Mouse (Mus musculus) intestine, embryonic 16.5 days (tissue): ENCODE measurements around the gene Anapc2. TPM values are rescaled to one million over a fixed set of nuclear protein-coding genes. Genes with fewer than 3 reads are reported as not detected.

ENCODE experiments used
- ATAC-seq: fragments of 200-750 bp; cut with Nextera tagmentation; 2 replicates; pipeline ENCODE4 v1.8.0; 2017; ENCODE audit warnings: moderate TSS enrichment, moderate library complexity
- H3K27ac ChIP-seq: fragments of 300-500 bp; sonication (generic); 2 replicates; pipeline ENCODE4 v1.5.1; 2014; ENCODE audit warnings: mild to moderate bottlenecking, low read length
- H3K27me3 ChIP-seq: fragments of 300-500 bp; sonication (generic); replicated peaks from 2 replicates; pipeline ENCODE4 v1.6.1; 2014; ENCODE audit warnings: low read length, control low read depth, mixed read lengths; ENCODE audit not compliant: control insufficient read depth, insufficient read depth
- H3K36me3 ChIP-seq: fragments of 300-500 bp; sonication (generic); 2 replicates; pipeline ENCODE4 v1.6.1; 2014; ENCODE audit warnings: low read length, control low read depth; ENCODE audit not compliant: control insufficient read depth, insufficient read depth
- H3K4me1 ChIP-seq: fragments of 300-500 bp; sonication (generic); 2 replicates; pipeline ENCODE4 v1.6.1; 2014; ENCODE audit warnings: low read length, control low read depth, mixed read lengths; ENCODE audit not compliant: control insufficient read depth, insufficient read depth
- H3K4me2 ChIP-seq: fragments of 300-500 bp; sonication (generic); 2 replicates; pipeline ENCODE4 v1.6.1; 2014; ENCODE audit warnings: low read depth, low read length, control low read depth
- H3K4me3 ChIP-seq: fragments of 300-500 bp; sonication (generic); 2 replicates; pipeline ENCODE4 v1.5.1; 2014; ENCODE audit warnings: mild to moderate bottlenecking, low read length
- H3K9ac ChIP-seq: fragments of 300-500 bp; sonication (generic); 2 replicates; pipeline ENCODE4 v1.6.1; 2014; ENCODE audit warnings: low read depth, low read length
- H3K9me3 ChIP-seq: fragments of 300-500 bp; sonication (generic); 2 replicates; pipeline ENCODE4 v1.6.1; 2016; ENCODE audit warnings: low read length, control low read depth; ENCODE audit not compliant: control insufficient read depth
- WGBS: fragments of 180-500 bp; shearing (Covaris S2); extraction: QIAGEN DNeasy Blood & Tissue Kit; methylation state at CpG from one replicate; pipeline ENCODE4 v1.1.7; 2014; 5-methylcytosine and 5-hydroxymethylcytosine counted together
- polyA plus RNA-seq: library from polyadenylated mRNA; unstranded; fragments of >200 nt; fragmentation: Nextera tagmentation; extraction: Ambion mirVana; gene quantifications from 2 replicates; pipeline ENCODE4 v1.2.1, GENCODE M21; 2015

Gene Anapc2
- polyA plus RNA-seq, 1 experiment from 2014 or later = 97.3 TPM

- ATAC-seq = no peak
- Histone ChIP-seq H3K9me3 (no peaks in the 10 kb centered on the region), H3K27ac (peak overlapping the region; percentile 96), H3K4me3 (peak overlapping the region; percentile 93), H3K4me2 (peak overlapping the region; percentile 96), H3K9ac (peak overlapping the region; percentile 87), H3K36me3 (no peaks in the 10 kb centered on the region), H3K4me1 (peaks cover 41% of the 10 kb centered on the region), H3K27me3 (peaks cover 5% of the 10 kb centered on the region; the same call in 1 of the 2 replicates)
- 23% methylated on average over 12 of the region's 12 CpGs for whole genome bisulfite sequencing
These were observed 8.5 kb upstream of the Anapc2 start for GRCm38 (mm10) chr2:25263623-25264285.

- Histone ChIP-seq H3K4me3 (peak overlapping the region; percentile 93), H3K9ac (peak overlapping the region; percentile 87), H3K4me1 (peaks cover 41% of the 10 kb centered on the region), H3K27ac (peak overlapping the region; percentile 96), H3K27me3 (peaks cover 5% of the 10 kb centered on the region; the same call in 1 of the 2 replicates), H3K36me3 (peaks cover 1% of the 10 kb centered on the region), H3K4me2 (peak overlapping the region; percentile 96), H3K9me3 (no peaks in the 10 kb centered on the region)
- ATAC-seq = no peak
- 76% methylated on average over 5 of the region's 5 CpGs for WGBS
These were observed 8.0 kb upstream of the Anapc2 start for GRCm38 (mm10) chr2:25264286-25264660.

DNA sequence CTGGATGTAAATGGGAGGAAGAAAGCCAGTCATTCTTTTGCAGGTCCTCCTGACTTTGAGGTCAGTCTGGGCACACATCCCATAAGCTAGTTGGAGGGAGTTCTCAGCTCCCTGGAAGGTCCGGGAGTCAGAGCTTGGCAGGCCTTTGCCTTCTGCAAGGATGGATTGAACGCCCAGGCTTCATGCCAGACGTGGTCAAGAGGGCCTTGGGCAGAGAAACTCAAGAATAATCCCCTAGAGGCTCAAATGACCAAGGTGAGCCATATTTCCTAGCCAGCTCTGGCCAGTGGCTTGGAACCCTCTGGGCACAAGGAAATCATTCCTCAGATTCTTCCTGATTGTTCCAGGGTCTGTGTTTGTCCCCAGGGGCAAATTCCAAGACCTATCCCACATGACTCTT lies 7.4 kb upstream of the Anapc2 start:
- peaks cover 6% of the 10 kb centered on the region for H3K36me3 ChIP-seq
- peak overlapping the region; percentile 96 for H3K27ac ChIP-seq
- peaks cover 5% of the 10 kb centered on the region; the same call in 1 of the 2 replicates for H3K27me3 ChIP-seq
- peak overlapping the region; percentile 96 for H3K4me2 ChIP-seq
- WGBS = 77% methylated on average over 3 of the region's 3 CpGs
- H3K4me3 ChIP-seq = peak overlapping the region; percentile 93
- peak overlapping the region; percentile 87 for H3K9ac ChIP-seq
- H3K4me1 ChIP-seq = peaks cover 41% of the 10 kb centered on the region
- no peak for ATAC-seq
- H3K9me3 ChIP-seq = no peaks in the 10 kb centered on the region

GRCm38 (mm10) chr2:25265897-25266656 lies 6.2 kb upstream of the Anapc2 start:
- Histone ChIP-seq H3K27ac (peak overlapping the region; percentile 96), H3K36me3 (peaks cover 11% of the 10 kb centered on the region), H3K4me2 (peak overlapping the region; percentile 96), H3K4me3 (peak overlapping the region; percentile 93), H3K9ac (peak overlapping the region; percentile 87), H3K27me3 (peaks cover 5% of the 10 kb centered on the region; the same call in 1 of the 2 replicates), H3K9me3 (no peaks in the 10 kb centered on the region), H3K4me1 (peaks cover 46% of the 10 kb centered on the region)
- WGBS = 47% methylated on average over 6 of the region's 6 CpGs
- peak; percentile 29 for ATAC-seq

- H3K36me3 ChIP-seq = peaks cover 11% of the 10 kb centered on the region
- peak overlapping the region; percentile 96 for H3K4me2 ChIP-seq
- 0 out of 2 replicates have a peak, but pooled peaks have one; percentile 2 for ATAC-seq
- H3K27me3 ChIP-seq = peaks cover 5% of the 10 kb centered on the region; the same call in 1 of the 2 replicates
- 28% methylated on average over 2 of the region's 2 CpGs for WGBS
- no peaks in the 10 kb centered on the region for H3K9me3 ChIP-seq
- peak overlapping the region; percentile 96 for H3K27ac ChIP-seq
- H3K9ac ChIP-seq = peak overlapping the region; percentile 87
- H3K4me1 ChIP-seq = peaks cover 51% of the 10 kb centered on the region
- peak overlapping the region; percentile 93 for H3K4me3 ChIP-seq
These were observed 5.6 kb upstream of the Anapc2 start for GRCm38 (mm10) chr2:25266720-25267119.

- Histone ChIP-seq H3K4me2 (peak overlapping the region; percentile 96), H3K4me1 (peaks cover 51% of the 10 kb centered on the region), H3K27me3 (peaks cover 5% of the 10 kb centered on the region; the same call in 1 of the 2 replicates), H3K9ac (peak overlapping the region; percentile 87), H3K9me3 (no peaks in the 10 kb centered on the region), H3K27ac (peak overlapping the region; percentile 96), H3K36me3 (peaks cover 11% of the 10 kb centered on the region), H3K4me3 (peak overlapping the region; percentile 93)
- no peak; the same call in 1 of the 2 replicates for ATAC-seq
These were observed 5.0 kb upstream of the Anapc2 start for GRCm38 (mm10) chr2:25267241-25267640.

GRCm38 (mm10) chr2:25267746-25268309 lies 4.5 kb upstream of the Anapc2 start:
- Histone ChIP-seq H3K4me1 (peaks cover 52% of the 10 kb centered on the region), H3K36me3 (peaks cover 11% of the 10 kb centered on the region), H3K4me2 (peak overlapping the region; percentile 96; the same call in 1 of the 2 replicates), H3K4me3 (peak overlapping the region; percentile 93; the same call in 1 of the 2 replicates), H3K27ac (peak overlapping the region; percentile 96), H3K9ac (peak overlapping the region; percentile 87; the same call in 1 of the 2 replicates), H3K27me3 (peaks cover 5% of the 10 kb centered on the region; the same call in 1 of the 2 replicates), H3K9me3 (no peaks in the 10 kb centered on the region)
- no peak for ATAC-seq
- 78% methylated on average over 4 of the region's 4 CpGs for WGBS

- Histone ChIP-seq H3K4me1 (peaks cover 26% of the 10 kb centered on the region), H3K27ac (peak overlapping the region; percentile 41), H3K36me3 (peaks cover 17% of the 10 kb centered on the region), H3K27me3 (no peaks in the 10 kb centered on the region), H3K4me2 (peak overlapping the region; percentile 91), H3K9me3 (no peaks in the 10 kb centered on the region), H3K9ac (peak overlapping the region; percentile 94), H3K4me3 (peak overlapping the region; percentile 92)
- WGBS = 0% methylated on average over 29 of the region's 29 CpGs
- peak; percentile 67 for ATAC-seq
These were observed 237 bp downstream of the Anapc2 start for GRCm38 (mm10) chr2:25272515-25272914.

- H3K9ac ChIP-seq = peak overlapping the region; percentile 94
- H3K4me2 ChIP-seq = peak overlapping the region; percentile 91
- H3K36me3 ChIP-seq = peaks cover 22% of the 10 kb centered on the region
- H3K9me3 ChIP-seq = no peaks in the 10 kb centered on the region
- H3K4me3 ChIP-seq = peak overlapping the region; percentile 92
- WGBS = 32% methylated on average over 16 of the region's 16 CpGs
- H3K27ac ChIP-seq = peak overlapping the region; percentile 41
- ATAC-seq = no peak
- H3K4me1 ChIP-seq = peaks cover 23% of the 10 kb centered on the region
- no peaks in the 10 kb centered on the region for H3K27me3 ChIP-seq
These were observed 732 bp downstream of the Anapc2 start for GRCm38 (mm10) chr2:25273010-25273409.
